Mouse (Mus musculus): ENCODE data around the gene Sin3b. TPM values are rescaled to one million over a fixed set of nuclear protein-coding genes. Genes with fewer than 3 reads are reported as not detected.
A peak's percentile ranks its signal among the peaks of the same experiment; 100 is the strongest.

Gene Sin3b
- total and polyA plus RNA-seq, 2 experiments from 2014 or later, result 250 to 259 TPM

GRCm38 (mm10) chr8:72758310-72758709 is 35.2 kb downstream of the Sin3b start:
- H3K36me3 ChIP-seq (ENCODE audit: insufficient read depth, low read length), result peaks cover 18% of the 10 kb centered on the region; the same call in 1 of the 2 replicates
- no peaks in the 10 kb centered on the region for H3K4me1 ChIP-seq (ENCODE audit: insufficient read depth, low read length)
- DNase-seq (ENCODE audit: low spot score) (no peak), ATAC-seq (no peak)
- no peak overlapping the region for H3K4me3 ChIP-seq (ENCODE audit: low read length)
- H3K9ac ChIP-seq (replicated peaks; ENCODE audit: low read length), result no peak overlapping the region
- no peak overlapping the region for H3K27ac ChIP-seq
- TF ChIP-seq CTCF (IDR thresholded peaks at IDR 0.05; ENCODE audit: low read depth), result peak; percentile 31
- H3K4me2 ChIP-seq (ENCODE audit: low read depth, low read length), result no peak overlapping the region
- H3K9me3 ChIP-seq (ENCODE audit: low read length), result no peaks in the 10 kb centered on the region
- H3K27me3 ChIP-seq (ENCODE audit: insufficient read depth, low read length), result no peaks in the 10 kb centered on the region

GRCm38 (mm10) chr8:72760216-72760615 is 37.1 kb downstream of the Sin3b start:
- TF ChIP-seq CTCF (IDR thresholded peaks at IDR 0.05; ENCODE audit: low read depth), result no peak
- Histone ChIP-seq H3K27me3 (ENCODE audit: insufficient read depth, low read length) (no peaks in the 10 kb centered on the region), H3K27ac (no peak overlapping the region), H3K4me1 (ENCODE audit: insufficient read depth, low read length) (no peaks in the 10 kb centered on the region), H3K4me3 (ENCODE audit: low read length) (no peak overlapping the region), H3K4me2 (ENCODE audit: low read depth, low read length) (no peak overlapping the region), H3K36me3 (ENCODE audit: insufficient read depth, low read length) (peaks cover 13% of the 10 kb centered on the region; the same call in 1 of the 2 replicates), H3K9ac (replicated peaks; ENCODE audit: low read length) (no peak overlapping the region), H3K9me3 (ENCODE audit: low read length) (no peaks in the 10 kb centered on the region)
- WGBS, result 83% methylated on average over 3 of the region's 3 CpGs
- ATAC-seq (no peak), DNase-seq (ENCODE audit: low spot score) (no peak)

GRCm38 (mm10) chr8:72761322-72762051 is 38.4 kb downstream of the Sin3b start, which contains the start of gene F2rl3:
Gene F2rl3, plus strand, starts transcription at chr8:72761880.
- no peak within 1 kb of the TSS for H3K4me2 ChIP-seq (ENCODE audit: low read depth, low read length)
- no peaks in the 10 kb centered on the region for H3K27me3 ChIP-seq (ENCODE audit: insufficient read depth, low read length)
- DNase-seq (ENCODE audit: low spot score) (no peak), ATAC-seq (no peak)
- H3K4me3 ChIP-seq (ENCODE audit: low read length), result no peak within 1 kb of the TSS
- H3K36me3 ChIP-seq (ENCODE audit: insufficient read depth, low read length), result peaks cover 11% of the 10 kb centered on the region; the same call in 1 of the 2 replicates
- no peaks in the 10 kb centered on the region for H3K9me3 ChIP-seq (ENCODE audit: low read length)
- TF ChIP-seq CTCF (IDR thresholded peaks at IDR 0.05; ENCODE audit: low read depth), result no peak
- no peak within 1 kb of the TSS for H3K27ac ChIP-seq
- no peak within 1 kb of the TSS for H3K9ac ChIP-seq (replicated peaks; ENCODE audit: low read length)
- WGBS, result 86% methylated on average over 7 of the region's 7 CpGs
- no peaks in the 10 kb centered on the region for H3K4me1 ChIP-seq (ENCODE audit: insufficient read depth, low read length)

GRCm38 (mm10) chr8:72762306-72762705 is 39.2 kb downstream of the Sin3b start:
- no peak for ATAC-seq
- H3K27ac ChIP-seq, result no peak overlapping the region
- WGBS, result 90% methylated on average over 12 of the region's 12 CpGs
- H3K27me3 ChIP-seq (ENCODE audit: insufficient read depth, low read length), result no peaks in the 10 kb centered on the region
- no peak overlapping the region for H3K9ac ChIP-seq (replicated peaks; ENCODE audit: low read length)
- peaks cover 3% of the 10 kb centered on the region; the same call in 1 of the 2 replicates for H3K36me3 ChIP-seq (ENCODE audit: insufficient read depth, low read length)
- H3K4me2 ChIP-seq (ENCODE audit: low read depth, low read length), result no peak overlapping the region
- TF ChIP-seq CTCF (IDR thresholded peaks at IDR 0.05; ENCODE audit: low read depth), result no peak
- H3K9me3 ChIP-seq (ENCODE audit: low read length), result no peaks in the 10 kb centered on the region
- no peaks in the 10 kb centered on the region for H3K4me1 ChIP-seq (ENCODE audit: insufficient read depth, low read length)
- no peak overlapping the region for H3K4me3 ChIP-seq (ENCODE audit: low read length)
- no peak for DNase-seq (ENCODE audit: low spot score)

- Histone ChIP-seq H3K4me1 (ENCODE audit: insufficient read depth, low read length) (no peaks in the 10 kb centered on the region), H3K36me3 (ENCODE audit: insufficient read depth, low read length) (no peaks in the 10 kb centered on the region), H3K27ac (no peak overlapping the region), H3K9ac (replicated peaks; ENCODE audit: low read length) (no peak overlapping the region), H3K27me3 (ENCODE audit: insufficient read depth, low read length) (no peaks in the 10 kb centered on the region), H3K4me2 (ENCODE audit: low read depth, low read length) (no peak overlapping the region), H3K9me3 (ENCODE audit: low read length) (no peaks in the 10 kb centered on the region), H3K4me3 (ENCODE audit: low read length) (no peak overlapping the region)
- no peak for TF ChIP-seq CTCF (IDR thresholded peaks at IDR 0.05; ENCODE audit: low read depth)
- no peak for ATAC-seq
- WGBS, result 72% methylated on average over 4 of the region's 4 CpGs
- no peak for DNase-seq (ENCODE audit: low spot score)
Observed at GRCm38 (mm10) chr8:72765696-72766095, 42.6 kb downstream of the Sin3b start.

- Histone ChIP-seq H3K4me2 (ENCODE audit: low read depth, low read length) (no peak overlapping the region), H3K4me1 (ENCODE audit: insufficient read depth, low read length) (no peaks in the 10 kb centered on the region), H3K4me3 (ENCODE audit: low read length) (no peak overlapping the region), H3K36me3 (ENCODE audit: insufficient read depth, low read length) (no peaks in the 10 kb centered on the region), H3K27ac (no peak overlapping the region), H3K9me3 (ENCODE audit: low read length) (no peaks in the 10 kb centered on the region), H3K27me3 (ENCODE audit: insufficient read depth, low read length) (no peaks in the 10 kb centered on the region), H3K9ac (replicated peaks; ENCODE audit: low read length) (no peak overlapping the region)
- ATAC-seq (0 out of 2 replicates have a peak, but pooled peaks have one; percentile 48), DNase-seq (ENCODE audit: low spot score) (no peak)
- WGBS, result 16% methylated on average over 7 of the region's 7 CpGs
- no peak for TF ChIP-seq CTCF (IDR thresholded peaks at IDR 0.05; ENCODE audit: low read depth)
Observed at GRCm38 (mm10) chr8:72766777-72767176, 43.7 kb downstream of the Sin3b start.

- no peak for ATAC-seq
- no peaks in the 10 kb centered on the region for H3K36me3 ChIP-seq (ENCODE audit: insufficient read depth, low read length)
- 92% methylated on average over 1 of the region's 1 CpGs for WGBS
- no peak for DNase-seq (ENCODE audit: low spot score)
- H3K27me3 ChIP-seq (ENCODE audit: insufficient read depth, low read length), result no peaks in the 10 kb centered on the region
- H3K4me1 ChIP-seq (ENCODE audit: insufficient read depth, low read length), result no peaks in the 10 kb centered on the region
- no peaks in the 10 kb centered on the region for H3K9me3 ChIP-seq (ENCODE audit: low read length)
- no peak overlapping the region for H3K4me3 ChIP-seq (ENCODE audit: low read length)
- no peak overlapping the region for H3K4me2 ChIP-seq (ENCODE audit: low read depth, low read length)
- no peak overlapping the region for H3K9ac ChIP-seq (replicated peaks; ENCODE audit: low read length)
- no peak overlapping the region for H3K27ac ChIP-seq
- no peak for TF ChIP-seq CTCF (IDR thresholded peaks at IDR 0.05; ENCODE audit: low read depth)
Observed at GRCm38 (mm10) chr8:72777797-72778196, 54.7 kb downstream of the Sin3b start.
